Mouse (Mus musculus) midbrain, postnatal 0 days (tissue): ENCODE measurements at regions not wholly inside any gene's neighbourhood (a gene's known extent, or its start where the extent isn't known, plus 50 kb on each side); places are given as distances from the start of the nearest gene placed in this dataset.

ENCODE experiments used
- ATAC-seq: fragments of 200-750 bp; cut with Nextera tagmentation; 2 replicates; pipeline ENCODE4 v1.8.0; 2017; ENCODE audit warnings: moderate number of reproducible peaks, mild to moderate bottlenecking, moderate TSS enrichment, moderate library complexity; ENCODE audit not compliant: low FRiP score
- DNase-seq: peaks from one replicate; pipeline ENCODE4 v3.0.0-alpha.2; 2015; ENCODE audit warnings: low spot score
- H3K27ac ChIP-seq: fragments of 300-500 bp; sonication (generic); 2 replicates; pipeline ENCODE4 v1.5.1; 2014; ENCODE audit warnings: low read depth, mild to moderate bottlenecking, low read length, mixed read lengths
- H3K27me3 ChIP-seq: fragments of 300-500 bp; sonication (generic); 2 replicates; pipeline ENCODE4 v1.6.1; 2014; ENCODE audit warnings: low read length, control low read depth, mixed read lengths; ENCODE audit not compliant: insufficient read depth
- H3K36me3 ChIP-seq: fragments of 300-500 bp; sonication (generic); 2 replicates; pipeline ENCODE4 v1.6.1; 2014; ENCODE audit warnings: low read length, control low read depth, mixed read lengths; ENCODE audit not compliant: insufficient read depth
- H3K4me1 ChIP-seq: fragments of 300-500 bp; sonication (generic); 2 replicates; pipeline ENCODE4 v1.6.1; 2014; ENCODE audit warnings: mild to moderate bottlenecking, control low read depth, antibody characterized with exemption, low read length, mixed read lengths; ENCODE audit not compliant: insufficient read depth
- H3K4me2 ChIP-seq: fragments of 300-500 bp; sonication (generic); 2 replicates; pipeline ENCODE4 v1.6.1; 2014; ENCODE audit warnings: low read depth, mild to moderate bottlenecking, low read length, mixed read lengths; ENCODE audit not compliant: poor library complexity, severe bottlenecking
- H3K4me3 ChIP-seq: fragments of 300-500 bp; sonication (generic); 2 replicates; pipeline ENCODE4 v1.5.1; 2014; ENCODE audit warnings: low read depth, mild to moderate bottlenecking, low read length, moderate library complexity
- H3K9ac ChIP-seq: fragments of 300-500 bp; sonication (generic); replicated peaks from 2 replicates; pipeline ENCODE4 v1.6.1; 2014; ENCODE audit warnings: mild to moderate bottlenecking, low read length, moderate library complexity, mixed read lengths; ENCODE audit not compliant: poor library complexity, severe bottlenecking
- H3K9me3 ChIP-seq: fragments of 300-500 bp; sonication (generic); 2 replicates; pipeline ENCODE4 v1.6.1; 2016; ENCODE audit warnings: low read length, control low read depth
- CTCF ChIP-seq: IDR thresholded peaks from 2 replicates; pipeline ENCODE4 v1.5.1; 2016; ENCODE audit warnings: antibody characterized with exemption, mild to moderate bottlenecking
- WGBS: fragments of 180-500 bp; shearing (Covaris S2); extraction: QIAGEN DNeasy Blood & Tissue Kit; methylation state at CpG from one replicate; pipeline ENCODE4 v1.1.7; 2014; 5-methylcytosine and 5-hydroxymethylcytosine counted together

GRCm38 (mm10) chr12:92869336-92869735 is 1020.4 kb upstream of the Sel1l start:
- DNase-seq = no peak
- no peak for TF ChIP-seq CTCF
- H3K9ac ChIP-seq = no peak overlapping the region
- H3K27ac ChIP-seq = no peak overlapping the region
- WGBS = 68% methylated on average over 3 of the region's 3 CpGs
- H3K4me2 ChIP-seq = no peak overlapping the region
- no peaks in the 10 kb centered on the region for H3K36me3 ChIP-seq
- ATAC-seq = no peak
- no peaks in the 10 kb centered on the region for H3K9me3 ChIP-seq
- H3K4me3 ChIP-seq = no peak overlapping the region
- no peaks in the 10 kb centered on the region for H3K4me1 ChIP-seq
- no peaks in the 10 kb centered on the region for H3K27me3 ChIP-seq

GRCm38 (mm10) chr12:92823090-92823786 is 974.3 kb upstream of the Sel1l start:
- Histone ChIP-seq H3K27ac (no peak overlapping the region), H3K36me3 (no peaks in the 10 kb centered on the region), H3K4me2 (no peak overlapping the region), H3K9me3 (no peaks in the 10 kb centered on the region), H3K4me1 (no peaks in the 10 kb centered on the region), H3K9ac (no peak overlapping the region), H3K27me3 (no peaks in the 10 kb centered on the region), H3K4me3 (no peak overlapping the region)
- 90% methylated on average over 10 of the region's 10 CpGs for WGBS
- ATAC-seq (no peak), DNase-seq (no peak)
- no peak for TF ChIP-seq CTCF

- H3K27me3 ChIP-seq = no peaks in the 10 kb centered on the region
- H3K4me3 ChIP-seq = no peak overlapping the region
- TF ChIP-seq CTCF = no peak
- no peak overlapping the region for H3K9ac ChIP-seq
- no peak overlapping the region for H3K27ac ChIP-seq
- 69% methylated on average over 3 of the region's 3 CpGs for WGBS
- no peaks in the 10 kb centered on the region for H3K9me3 ChIP-seq
- no peaks in the 10 kb centered on the region for H3K36me3 ChIP-seq
- H3K4me1 ChIP-seq = no peaks in the 10 kb centered on the region
- ATAC-seq = no peak
- no peak overlapping the region for H3K4me2 ChIP-seq
- DNase-seq = no peak
Measured at GRCm38 (mm10) chr12:92818610-92819009, 969.7 kb upstream of the Sel1l start.

- H3K27ac ChIP-seq = no peak overlapping the region
- DNase-seq (no peak), ATAC-seq (no peak)
- H3K36me3 ChIP-seq = no peaks in the 10 kb centered on the region
- H3K9me3 ChIP-seq = no peaks in the 10 kb centered on the region
- no peak overlapping the region for H3K4me2 ChIP-seq
- H3K9ac ChIP-seq = no peak overlapping the region
- no peaks in the 10 kb centered on the region for H3K27me3 ChIP-seq
- no peaks in the 10 kb centered on the region for H3K4me1 ChIP-seq
- 84% methylated on average over 1 of the region's 1 CpGs for WGBS
- no peak for TF ChIP-seq CTCF
- H3K4me3 ChIP-seq = no peak overlapping the region
Measured at GRCm38 (mm10) chr12:92801121-92801520, 952.2 kb upstream of the Sel1l start.

- H3K4me3 ChIP-seq = no peak overlapping the region
- ATAC-seq (no peak), DNase-seq (no peak)
- no peaks in the 10 kb centered on the region for H3K4me1 ChIP-seq
- no peaks in the 10 kb centered on the region for H3K27me3 ChIP-seq
- H3K27ac ChIP-seq = no peak overlapping the region
- 92% methylated on average over 1 of the region's 1 CpGs for WGBS
- no peak overlapping the region for H3K9ac ChIP-seq
- TF ChIP-seq CTCF = no peak
- no peak overlapping the region for H3K4me2 ChIP-seq
- H3K9me3 ChIP-seq = no peaks in the 10 kb centered on the region
- H3K36me3 ChIP-seq = no peaks in the 10 kb centered on the region
Measured at GRCm38 (mm10) chr12:92783362-92783761, 934.4 kb upstream of the Sel1l start.

GRCm38 (mm10) chr12:92779695-92780292 is 930.8 kb upstream of the Sel1l start:
- ATAC-seq (no peak), DNase-seq (peak; percentile 6)
- Histone ChIP-seq H3K4me1 (no peaks in the 10 kb centered on the region), H3K27me3 (no peaks in the 10 kb centered on the region), H3K27ac (no peak overlapping the region), H3K9ac (no peak overlapping the region), H3K4me3 (no peak overlapping the region), H3K9me3 (no peaks in the 10 kb centered on the region), H3K36me3 (no peaks in the 10 kb centered on the region), H3K4me2 (no peak overlapping the region)
- no peak for TF ChIP-seq CTCF
- WGBS = 72% methylated on average over 3 of the region's 3 CpGs
